ENCODE assay signal across 9 mouse cellular contexts in the genomic region with DNA sequence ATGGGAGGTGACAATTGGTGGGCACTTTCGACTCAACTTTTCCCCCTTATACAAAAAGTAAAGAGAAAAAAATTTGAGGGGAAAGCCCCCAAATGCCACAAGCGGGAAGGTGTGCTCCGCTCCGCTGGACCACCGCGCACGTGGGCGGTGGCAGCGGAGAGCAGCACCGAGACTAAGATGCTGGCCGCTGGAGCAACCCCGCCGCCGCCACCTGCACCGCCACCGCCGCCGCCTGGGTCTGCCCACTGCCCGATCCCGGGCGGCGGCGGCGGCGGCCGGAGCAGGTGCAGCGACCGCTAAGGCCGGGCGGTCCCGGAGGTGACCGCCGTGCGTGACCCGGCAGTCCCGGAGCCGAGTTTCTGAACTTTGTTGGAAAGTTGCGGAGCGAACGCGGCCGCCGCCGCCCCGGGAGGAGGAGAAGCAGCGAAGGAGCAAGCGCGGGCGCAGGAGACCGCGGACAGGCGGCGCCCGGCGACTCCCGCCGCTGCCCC. TPM values are rescaled to one million over a fixed set of nuclear protein-coding genes. Genes with fewer than 3 reads are reported as not detected.
DNase-seq lines count a peak whose midpoint lies in the region; ATAC-seq and TF ChIP-seq lines count a peak whose summit lies in the region.
"Had no signal": no experiment of that assay in that cellular context is flagged by ENCODE, and none has a peak within 500 bp of the region (broad histone marks: within the 10 kb centered on the region; RNA-seq: fewer than 3 reads in every experiment).

A gene (minus strand): TSS at position 181 of the 491 bp plus-strand sequence.

- peaks cover 48% of the 10 kb centered on the region for H3K27me3 ChIP-seq in ES-Bruce4 (ENCODE audit: control insufficient read depth, insufficient read depth, low read length, poor library complexity, severe bottlenecking)
- H3K27me3 ChIP-seq in heart, embryonic 16.5 days (ENCODE audit: control insufficient read depth, insufficient read depth, low read length), result peaks cover 89% of the 10 kb centered on the region
- peaks cover 97% of the 10 kb centered on the region for H3K27me3 ChIP-seq in liver, embryonic 16.5 days (ENCODE audit: control insufficient read depth, insufficient read depth, low read depth, low read length)

- H3K27ac ChIP-seq in ES-Bruce4 (ENCODE audit: insufficient read depth, low read length), result no peak within 1 kb of the TSS
- no peak within 1 kb of the TSS for H3K27ac ChIP-seq in heart, embryonic 16.5 days (ENCODE audit: low read length)
- H3K27ac ChIP-seq in liver, embryonic 16.5 days (ENCODE audit: low read length), result no peak within 1 kb of the TSS

- peak within 1 kb of the TSS; percentile 80 for H3K4me3 ChIP-seq in ES-Bruce4 (ENCODE audit: low read depth, low read length)
- peak within 1 kb of the TSS; percentile 60 for H3K4me3 ChIP-seq in heart, embryonic 16.5 days (ENCODE audit: low read length)
- peak within 1 kb of the TSS; percentile 40 for H3K4me3 ChIP-seq in liver, embryonic 16.5 days (ENCODE audit: low read depth, low read length)

- H3K4me1 ChIP-seq in ES-Bruce4 (ENCODE audit: control insufficient read depth, insufficient read depth, low read length), result no peaks in the 10 kb centered on the region
- H3K4me1 ChIP-seq in heart, embryonic 16.5 days (ENCODE audit: control insufficient read depth, insufficient read depth, low read length), result peaks cover 14% of the 10 kb centered on the region
- peaks cover 3% of the 10 kb centered on the region for H3K4me1 ChIP-seq in liver, embryonic 16.5 days (ENCODE audit: control insufficient read depth, low read depth, low read length)

- H3K36me3 ChIP-seq in ES-Bruce4 (ENCODE audit: control insufficient read depth, insufficient read depth, low read length, poor library complexity, severe bottlenecking), result no peaks in the 10 kb centered on the region
- no peaks in the 10 kb centered on the region for H3K36me3 ChIP-seq in heart, embryonic 16.5 days (ENCODE audit: control insufficient read depth, insufficient read depth)
- no peaks in the 10 kb centered on the region for H3K36me3 ChIP-seq in liver, embryonic 16.5 days (ENCODE audit: control insufficient read depth, insufficient read depth)

- no peak for TF ChIP-seq CTCF in ES-Bruce4 (IDR thresholded peaks at IDR 0.05; ENCODE audit: low read depth, low read length)

- peak within 1 kb of the TSS; percentile 79 for H3K9ac ChIP-seq in ES-Bruce4 (ENCODE audit: low read depth, poor library complexity, severe bottlenecking)
- H3K9ac ChIP-seq in heart, embryonic 16.5 days (ENCODE audit: low read length), result peak within 1 kb of the TSS; percentile 29
- no peak within 1 kb of the TSS for H3K9ac ChIP-seq in liver, embryonic 16.5 days (ENCODE audit: low read depth, low read length)

- TF ChIP-seq POLR2A in ES-Bruce4 (IDR thresholded peaks at IDR 0.05; ENCODE audit: insufficient read depth, low read length), result no peak

- WGBS in heart, embryonic 16.5 days, result under 1% methylated on average over 45 of the region's 57 CpGs
- WGBS in liver, embryonic 16.5 days (ENCODE audit: insufficient replicate concordance), result 1% methylated on average over 41 of the region's 57 CpGs

- TF ChIP-seq EP300 in ES-Bruce4 (IDR thresholded peaks at IDR 0.05; ENCODE audit: insufficient read depth, low read depth, low read length), result no peak

- peak; percentile 14; the same call in 1 of the 2 replicates for ATAC-seq in cerebellum, adult (ENCODE audit: insufficient number of reproducible peaks, low FRiP score, low TSS enrichment)
- no peak for ATAC-seq in heart, embryonic 16.5 days (replicated peaks; ENCODE audit: extremely low read depth, insufficient read depth, low FRiP score)
- ATAC-seq in liver, embryonic 16.5 days (ENCODE audit: low read depth), result no peak

- no peak for DNase-seq in cerebellum, adult 8-10 months
- DNase-seq in layer of hippocampus, postnatal 14 days (ENCODE audit: low spot score in 2 of 2), result no peak
- DNase-seq in ovary, postnatal 14 days (ENCODE audit: low spot score), result no peak
- no peak for DNase-seq in cerebellum, adult 11-12 months

- H3K9me3 ChIP-seq in ES-Bruce4 (replicated peaks; ENCODE audit: control insufficient read depth, insufficient read depth, low read length, poor library complexity, severe bottlenecking), result no peaks in the 10 kb centered on the region
- no peaks in the 10 kb centered on the region for H3K9me3 ChIP-seq in heart, embryonic 16.5 days (replicated peaks; ENCODE audit: control insufficient read depth, low read length)
- H3K9me3 ChIP-seq in liver, embryonic 16.5 days (replicated peaks; ENCODE audit: control insufficient read depth, low read length), result no peaks in the 10 kb centered on the region

- peak within 1 kb of the TSS; percentile 88 for H3K4me2 ChIP-seq in heart, embryonic 16.5 days (ENCODE audit: low read depth, low read length)
- H3K4me2 ChIP-seq in liver, embryonic 16.5 days (ENCODE audit: low read depth, low read length), result peak within 1 kb of the TSS; percentile 57

RNA-seq across cellular contexts. Expression of the gene that starts here (rescaled TPM):
- polyA plus RNA-seq in ES-Bruce4 (2011; ENCODE audit: insufficient read depth, insufficient read length, low read depth, missing spikeins), result 0.34 TPM in 1 of 2 replicates, not detected in the other
- not detected in 2 replicates for polyA plus RNA-seq in heart, embryonic 16.5 days (2015; fragmentation: Nextera tagmentation; extraction: Ambion mirVana)
- not detected in 2 replicates for polyA plus RNA-seq in liver, embryonic 16.5 days (2015; fragmentation: Nextera tagmentation; extraction: Ambion mirVana)
- total RNA-seq in layer of hippocampus, postnatal 14 days (2021), result under 1 TPM; 0.17 to 0.32 TPM
- total RNA-seq: liver, adult 2 months had no signal
- polyA plus RNA-seq: liver, adult 2 months had no signal
